Mouse (Mus musculus): ENCODE results near the gene Hip1.

DNA sequence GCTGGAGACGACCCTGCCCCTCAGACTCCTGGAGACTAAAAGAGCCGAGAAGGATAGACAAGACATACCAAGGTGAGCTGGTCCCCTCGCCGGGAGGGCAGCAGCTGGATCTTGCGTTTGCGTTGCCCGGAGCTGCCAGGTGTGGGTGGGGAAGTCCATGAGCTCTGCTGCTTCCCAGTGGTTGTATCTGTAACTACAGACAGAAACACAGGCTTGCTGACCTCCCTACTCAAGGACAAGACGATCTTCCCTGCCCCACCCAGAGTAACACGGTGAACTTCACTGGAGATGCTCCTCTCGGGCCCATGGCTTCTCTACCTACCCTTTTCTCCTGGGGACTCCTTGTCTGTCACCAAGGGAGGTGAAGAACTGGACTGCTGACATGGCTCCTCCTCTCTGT, 161.1 kb downstream of the Hip1 start:
- no peak for TF ChIP-seq CTCF (IDR thresholded peaks at IDR 0.05; ENCODE audit: low read depth, low read length)
- no peak for TF ChIP-seq POLR2A (IDR thresholded peaks at IDR 0.05; ENCODE audit: borderline replicate concordance, low read depth, low read length)
